Mouse (Mus musculus) layer of hippocampus, adult 8-10 months (tissue): ENCODE measurements around the gene Olfr1223. TPM values are rescaled to one million over a fixed set of nuclear protein-coding genes. Genes with fewer than 3 reads are reported as not detected.
"Not testable (repeated sequence)": the region's sequence is repeated elsewhere in the genome, so short reads cannot be mapped to it uniquely, and the experiment has no call there.

ENCODE experiments used
- DNase-seq, 2 experiments: peaks; one replicate each; pipeline ENCODE4 v3.0.0; 2022; ENCODE audit warnings: low spot score in 2 of 2
- total RNA-seq, 4 experiments: library from RNA; stranded (reverse); gene quantifications; 2 replicates each; pipeline ENCODE4 v1.2.4; 2022

Olfr1223 gene
- total RNA-seq: not detected

DNA sequence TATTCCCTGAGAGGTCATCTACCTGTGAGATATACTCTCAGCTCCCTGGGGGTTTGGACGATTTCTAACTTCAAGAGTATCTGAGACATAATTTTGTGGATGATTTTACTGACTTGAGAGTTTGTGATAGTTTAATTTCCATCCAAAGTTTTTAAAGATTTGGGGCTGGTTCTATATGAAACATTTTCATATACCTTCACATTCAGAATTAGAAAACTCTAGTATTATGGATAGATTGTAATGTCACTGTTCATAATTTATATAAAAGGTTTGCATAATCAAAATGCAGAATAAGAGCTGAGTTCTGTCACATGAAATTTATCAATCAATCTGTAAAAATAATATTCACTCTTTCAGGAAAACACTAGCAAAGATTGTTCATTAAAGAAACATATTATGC lies at the start of gene Olfr1223:
TSS of gene Olfr1223 (minus strand) at position 101 of the 400 bp plus-strand sequence.
- DNase-seq: no peak

DNA sequence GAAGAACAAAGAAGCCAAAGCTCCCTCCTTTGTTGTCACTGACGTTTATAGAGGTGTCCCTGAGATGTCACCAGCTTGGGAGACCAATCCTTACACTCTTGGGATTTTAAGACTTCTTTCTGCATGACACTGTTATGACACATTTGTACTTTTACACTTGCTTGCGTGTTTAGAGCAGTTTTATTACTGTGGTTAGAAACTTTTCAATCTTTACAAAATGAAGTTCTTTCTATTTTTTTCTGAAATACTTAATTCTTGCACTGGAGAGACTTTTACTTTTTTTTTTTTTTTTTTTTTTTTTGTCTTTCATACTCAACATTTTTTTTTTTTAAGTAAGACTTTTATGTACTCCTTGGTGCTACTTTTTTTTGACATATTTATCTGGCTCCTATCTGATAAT lies 48.6 kb upstream of the Olfr1223 start, which contains the start of gene Olfr1226:
TSS of gene Olfr1226 (minus strand) at position 101 of the 400 bp plus-strand sequence.
- no peak for DNase-seq

DNA sequence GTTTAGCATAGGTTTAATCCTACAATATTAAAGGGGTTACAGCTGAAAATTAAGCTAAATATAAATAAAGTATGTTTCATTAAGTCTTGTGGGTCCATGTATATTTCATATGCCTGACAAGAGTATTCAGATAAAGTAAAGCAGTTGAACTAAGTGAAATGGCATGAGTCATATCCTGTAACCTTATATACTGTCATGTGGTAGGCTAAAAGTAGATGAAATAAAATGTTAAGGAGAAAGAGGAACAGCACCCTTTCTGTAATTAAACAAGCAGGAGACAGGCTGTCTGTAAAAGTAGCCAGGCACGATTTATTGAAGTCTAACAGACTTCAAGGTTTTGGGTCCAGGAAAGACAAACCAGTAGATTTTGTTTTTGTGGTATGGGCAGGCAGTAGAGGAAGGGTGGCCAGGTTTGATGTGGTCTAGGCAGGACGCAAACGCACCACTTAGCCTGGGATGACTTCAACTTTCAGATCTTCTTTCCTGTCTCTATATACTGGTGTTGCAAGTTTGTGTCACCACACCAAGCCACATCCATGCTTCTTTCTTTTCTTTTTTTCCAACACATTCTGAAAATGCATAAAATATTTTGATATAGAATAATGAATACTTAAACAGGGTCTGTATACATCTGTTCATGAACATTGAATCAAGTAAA lies 45.1 kb upstream of the Olfr1223 start:
- no peak for DNase-seq

DNA sequence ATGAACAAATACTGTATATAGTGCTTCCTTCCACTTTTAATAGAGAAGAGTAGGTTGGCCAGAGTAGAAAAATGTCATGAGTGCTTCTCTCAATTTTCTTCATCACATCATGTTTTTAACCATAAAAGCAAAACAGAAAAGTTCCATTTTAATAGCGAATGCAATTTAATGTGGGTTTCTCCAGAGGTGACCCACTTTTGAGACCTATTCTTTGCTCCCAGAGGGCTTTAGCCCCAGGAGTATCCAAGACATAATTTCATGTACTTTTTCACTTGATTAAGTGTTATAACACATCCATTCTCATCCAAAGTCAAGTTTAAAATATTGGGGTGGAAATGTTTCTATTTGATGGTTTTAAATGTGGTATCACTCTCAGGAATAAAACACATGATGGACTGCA lies 23.2 kb upstream of the Olfr1223 start, which contains the start of gene Olfr1225:
TSS of gene Olfr1225 (minus strand) at position 101 of the 400 bp plus-strand sequence.
- DNase-seq: no peak

DNA sequence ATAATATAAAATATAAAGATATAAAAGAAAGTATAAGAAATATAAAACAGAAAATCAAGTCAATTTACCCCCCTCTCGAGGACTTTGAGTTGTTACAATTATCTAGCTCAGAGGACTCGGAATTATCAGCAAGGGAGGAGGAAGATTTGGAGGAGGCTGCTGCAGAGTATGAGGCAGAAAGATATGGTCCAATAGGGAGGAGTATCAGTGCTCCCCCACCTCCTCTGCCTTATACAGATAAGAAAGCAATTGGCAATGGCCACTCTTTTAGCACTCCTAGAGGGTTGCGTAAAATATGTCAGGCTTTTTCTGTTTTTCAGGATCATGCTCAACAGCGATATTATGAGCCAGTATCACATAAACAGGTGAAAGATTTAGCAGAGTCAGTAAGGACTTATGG lies 13.4 kb upstream of the Olfr1223 start:
- DNase-seq: not testable (repeated sequence)

DNA sequence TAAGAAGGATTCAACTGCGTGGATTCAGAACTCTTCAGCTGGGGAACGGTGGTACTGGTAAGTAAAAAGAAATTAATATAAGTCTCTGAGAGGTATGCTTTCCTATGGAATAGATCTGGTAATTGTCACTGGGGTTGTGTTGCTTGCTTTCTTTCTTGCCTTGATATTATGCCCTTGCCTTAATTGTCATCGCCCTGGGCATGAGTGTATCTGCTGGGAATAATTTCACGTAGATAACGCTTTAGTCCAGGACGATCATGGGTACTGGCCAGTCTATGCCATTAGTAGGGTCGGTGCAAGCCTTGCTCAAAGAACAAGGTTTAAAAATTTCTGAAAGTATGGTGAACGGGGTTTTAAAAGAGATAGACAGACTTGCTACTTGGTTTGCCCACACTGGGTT lies 12.6 kb upstream of the Olfr1223 start, which contains the start of gene Olfr1224-ps1:
TSS of gene Olfr1224-ps1 (minus strand) at position 101 of the 400 bp plus-strand sequence.
- not testable (repeated sequence) for DNase-seq

DNA sequence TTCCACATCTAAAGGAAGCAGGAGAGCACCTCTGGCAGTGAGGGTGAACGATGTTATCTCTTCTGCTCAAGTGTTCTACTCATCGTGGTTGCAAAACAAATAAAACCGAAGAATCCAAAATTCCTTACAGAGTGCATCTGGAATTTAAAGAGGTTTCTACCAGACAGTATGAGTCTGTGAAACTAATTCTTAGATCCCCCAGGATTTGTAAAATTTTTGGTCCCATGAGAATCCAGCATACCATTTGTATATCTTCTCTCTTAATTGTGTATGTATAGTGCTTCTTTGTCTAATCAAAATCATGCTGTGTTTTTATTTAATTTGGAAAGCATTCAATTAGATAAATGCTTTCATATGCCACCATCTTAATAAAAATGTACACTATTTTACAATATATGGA lies 18.4 kb downstream of the Olfr1223 start, which contains the start of gene Olfr1222:
TSS of gene Olfr1222 (minus strand) at position 101 of the 400 bp plus-strand sequence.
- no peak for DNase-seq

DNA sequence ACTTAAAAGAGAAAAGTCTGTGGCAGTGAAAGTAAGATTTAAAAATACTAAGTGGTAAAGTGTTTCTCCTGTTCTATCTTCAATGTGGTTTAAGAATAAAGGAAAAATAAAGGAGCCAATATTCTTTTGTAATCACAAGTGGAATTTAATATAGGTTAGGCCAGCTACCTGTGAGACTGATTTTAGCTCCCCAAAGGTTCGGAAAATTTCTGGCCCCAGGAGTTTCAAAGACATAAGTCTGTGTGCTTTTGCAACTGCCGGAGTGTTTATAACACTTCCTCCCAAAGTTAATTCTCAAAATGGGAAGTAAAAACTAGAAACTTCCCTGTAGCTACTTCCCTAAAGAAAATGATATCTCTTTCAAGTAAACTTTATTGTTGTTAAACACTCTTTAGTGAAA lies 34.2 kb downstream of the Olfr1223 start, which contains the start of gene Olfr1221:
TSS of gene Olfr1221 (minus strand) at position 101 of the 400 bp plus-strand sequence.
- DNase-seq: no peak

DNA sequence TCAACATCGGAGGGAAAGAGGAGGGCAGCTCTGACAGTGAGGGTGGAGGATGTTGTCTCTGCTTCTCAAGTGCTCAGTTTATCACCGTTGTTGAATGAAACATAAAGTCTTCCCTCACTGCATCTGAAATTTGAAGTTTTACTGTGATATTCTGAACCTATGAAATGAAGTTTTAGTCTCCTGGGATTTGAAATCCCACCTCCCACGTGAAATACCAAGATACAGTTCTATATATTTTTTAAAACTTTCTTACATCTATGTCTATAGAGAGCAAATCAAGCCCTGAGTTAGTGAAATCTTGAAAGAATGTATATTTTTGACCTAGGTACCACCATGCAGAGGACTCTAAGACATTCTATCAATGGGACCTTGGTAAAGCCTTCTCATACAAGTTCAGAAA lies 44.6 kb downstream of the Olfr1223 start, which contains the start of gene Olfr1220:
TSS of gene Olfr1220 (minus strand) at position 101 of the 400 bp plus-strand sequence.
- no peak for DNase-seq

DNA sequence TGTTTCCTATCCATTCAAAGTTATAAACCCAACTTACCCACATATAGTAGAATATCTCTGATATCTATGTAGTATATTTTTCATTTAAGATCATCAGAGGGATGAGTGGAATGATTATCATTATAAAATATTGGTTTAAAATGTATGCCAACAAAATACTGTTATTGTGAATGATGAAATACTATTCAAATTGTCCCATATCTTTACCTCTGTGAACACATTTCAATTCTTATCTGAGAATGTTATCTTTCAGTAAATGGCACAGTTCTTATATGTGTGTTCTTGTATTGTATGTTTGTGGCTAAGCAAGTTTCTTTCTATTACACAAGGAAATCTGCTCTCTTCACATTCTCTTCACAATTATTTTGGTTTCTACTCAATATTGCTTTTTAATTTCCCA lies 45.7 kb downstream of the Olfr1223 start:
- no peak for DNase-seq

DNA sequence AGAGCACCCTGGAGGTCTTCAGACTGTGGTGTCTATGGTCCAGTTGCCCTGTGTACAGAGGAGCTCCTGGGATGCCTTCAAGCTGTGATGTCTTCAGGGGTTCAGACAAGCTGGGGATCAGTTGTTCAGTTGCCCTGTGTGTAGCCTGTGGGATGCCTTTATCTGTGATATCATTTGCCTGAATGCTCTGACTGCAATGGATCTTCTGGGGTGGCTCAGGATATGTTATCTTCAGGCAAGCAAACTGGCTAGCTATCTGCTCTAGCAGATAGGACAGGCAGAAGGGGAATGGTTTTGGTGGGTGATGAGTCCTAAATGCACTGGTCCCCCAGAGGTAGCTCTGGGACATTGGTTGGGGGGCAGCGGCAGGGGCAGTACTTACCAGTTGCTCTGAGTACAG lies 57.5 kb downstream of the Olfr1223 start:
- DNase-seq: no peak

Other genes starting within 250 kb of the Olfr1223 start
- gene Olfr1208, start 249.2 kb downstream of the Olfr1223 start, total RNA-seq: not detected
- not detected for gene Olfr1209, start 236.4 kb downstream of the Olfr1223 start, total RNA-seq
- not detected for gene Olfr1211, start 213.4 kb downstream of the Olfr1223 start, total RNA-seq
- gene Olfr1212, start 197.6 kb downstream of the Olfr1223 start, total RNA-seq: not detected
- not detected for gene Gm13762, start 171.3 kb downstream of the Olfr1223 start, total RNA-seq
- not detected for gene Olfr1214, start 158.9 kb downstream of the Olfr1223 start, total RNA-seq
- gene Olfr1215, start 144.6 kb downstream of the Olfr1223 start, total RNA-seq: not detected
- gene Olfr1216, start 133.2 kb downstream of the Olfr1223 start, total RNA-seq: not detected
- not detected for gene Olfr1217, start 119.5 kb downstream of the Olfr1223 start, total RNA-seq
- not detected for gene Olfr1218, start 90.4 kb downstream of the Olfr1223 start, total RNA-seq
- gene Olfr1219, start 68.0 kb downstream of the Olfr1223 start, total RNA-seq: not detected
- not detected for gene Olfr1220, start 44.7 kb downstream of the Olfr1223 start, total RNA-seq
- gene Olfr1221, start 34.3 kb downstream of the Olfr1223 start, total RNA-seq: not detected
- gene Olfr1222, start 18.5 kb downstream of the Olfr1223 start, total RNA-seq: not detected
- gene Olfr1224-ps1, start 12.5 kb upstream of the Olfr1223 start, total RNA-seq: not detected
- gene Olfr1225, start 23.1 kb upstream of the Olfr1223 start, total RNA-seq: not detected
- gene Olfr1226, start 48.5 kb upstream of the Olfr1223 start, total RNA-seq: not detected
- gene Olfr1228, start 102.5 kb upstream of the Olfr1223 start, total RNA-seq: not detected
- gene Olfr1229, start 136.5 kb upstream of the Olfr1223 start, total RNA-seq: not detected
- gene Olfr1230, start 145.7 kb upstream of the Olfr1223 start, total RNA-seq: not detected
- gene Olfr1231, start 155.5 kb upstream of the Olfr1223 start, total RNA-seq: not detected
- gene Olfr1232, start 178.1 kb upstream of the Olfr1223 start, total RNA-seq: not detected
- not detected for gene Olfr1233, start 190.8 kb upstream of the Olfr1223 start, total RNA-seq
- not detected for gene Olfr1234, start 213.3 kb upstream of the Olfr1223 start, total RNA-seq